Mouse (Mus musculus) effector memory CD4-positive, alpha-beta T cell, adult 5 months (primary cell): ENCODE measurements around the gene Gm7971. TPM values are rescaled to one million over a fixed set of nuclear protein-coding genes. Genes with fewer than 3 reads are reported as not detected.

Source experiments
- polyA plus RNA-seq: library from polyadenylated mRNA; unstranded; fragments of 100-300 nt; shearing (Covaris generic); gene quantifications from one replicate; pipeline ENCODE4 v1.2.1, GENCODE M21; 2017

Gene Gm7971
- not detected for polyA plus RNA-seq

GRCm38 (mm10) chr5:95594775-95595174, at the start of gene Gm7971:
Gene Gm7971, minus strand, starts transcription at chr5:95594875.

Other genes starting within 250 kb of the Gm7971 start
- gene D5Ertd577e, start 138.1 kb downstream of the Gm7971 start, polyA plus RNA-seq = not detected
- not detected for gene Gm3286, start 84.1 kb downstream of the Gm7971 start, polyA plus RNA-seq
- not detected for gene Gm7978, start 141.3 kb upstream of the Gm7971 start, polyA plus RNA-seq
- 0.64 TPM for gene Gm7982, start 147.1 kb upstream of the Gm7971 start, polyA plus RNA-seq
- gene E330014E10Rik, start 181.1 kb upstream of the Gm7971 start, polyA plus RNA-seq = not detected